Mouse (Mus musculus) ES-Bruce4 (cell line): ENCODE results near the gene Kansl1l. TPM values are rescaled to one million over a fixed set of nuclear protein-coding genes. Genes with fewer than 3 reads are reported as not detected.
A peak's percentile ranks its signal among the peaks of the same experiment; 100 is the strongest.

Experiments
- H3K27ac ChIP-seq: 2 replicates; pipeline ENCODE4 v1.5.1; 2012; ENCODE audit warnings: low read length, inconsistent platforms; ENCODE audit not compliant: insufficient read depth
- H3K27me3 ChIP-seq: 2 replicates; pipeline ENCODE4 v1.6.1; 2012; ENCODE audit warnings: mild to moderate bottlenecking, low read length, inconsistent platforms; ENCODE audit not compliant: control insufficient read depth, poor library complexity, insufficient read depth, severe bottlenecking
- H3K36me3 ChIP-seq: 2 replicates; pipeline ENCODE4 v1.6.1; 2012; ENCODE audit warnings: inconsistent platforms, mild to moderate bottlenecking, low read length, moderate library complexity; ENCODE audit not compliant: control insufficient read depth, poor library complexity, insufficient read depth, severe bottlenecking
- H3K4me1 ChIP-seq: one replicate; pipeline ENCODE4 v1.8.1; 2011; ENCODE audit warnings: low read length; ENCODE audit not compliant: control insufficient read depth, insufficient read depth
- H3K4me3 ChIP-seq: 2 replicates; pipeline ENCODE4 v1.5.1; 2011; ENCODE audit warnings: low read depth, mild to moderate bottlenecking, low read length
- H3K9ac ChIP-seq: 2 replicates; pipeline ENCODE4 v1.6.1; 2012; ENCODE audit warnings: low read depth, mild to moderate bottlenecking, inconsistent platforms; ENCODE audit not compliant: poor library complexity, severe bottlenecking
- H3K9me3 ChIP-seq: replicated peaks from 2 replicates; pipeline ENCODE4 v1.6.1; 2012; ENCODE audit warnings: mild to moderate bottlenecking, low read length, inconsistent platforms; ENCODE audit not compliant: control insufficient read depth, poor library complexity, insufficient read depth, severe bottlenecking
- CTCF ChIP-seq: IDR thresholded peaks from one replicate; pipeline ENCODE4 v1.8.1; 2011; ENCODE audit warnings: low read depth, low read length
- EP300 ChIP-seq: IDR thresholded peaks from 2 replicates; pipeline ENCODE4 v1.6.1; 2011; ENCODE audit warnings: low read depth, low read length; ENCODE audit not compliant: insufficient read depth
- POLR2A ChIP-seq: IDR thresholded peaks from one replicate; pipeline ENCODE4 v1.8.1; 2011; ENCODE audit warnings: low read length; ENCODE audit not compliant: insufficient read depth
- polyA plus RNA-seq: library from polyadenylated mRNA; stranded (reverse); fragments of >200 nt; gene quantifications from 2 replicates; pipeline ENCODE4 v1.2.4, GENCODE M21; 2011; ENCODE audit warnings: low read depth; ENCODE audit not compliant: missing spikeins, insufficient read depth, insufficient read length

Gene Kansl1l
- polyA plus RNA-seq, 1 experiment, result 6.4 TPM

- no peaks in the 10 kb centered on the region for H3K36me3 ChIP-seq
- H3K4me3 ChIP-seq, result no peak overlapping the region
- H3K27me3 ChIP-seq, result peaks cover 3% of the 10 kb centered on the region
- TF ChIP-seq EP300 (no peak), CTCF (no peak), POLR2A (no peak)
- no peak overlapping the region for H3K27ac ChIP-seq
- no peaks in the 10 kb centered on the region for H3K9me3 ChIP-seq
- no peaks in the 10 kb centered on the region for H3K4me1 ChIP-seq
- no peak overlapping the region for H3K9ac ChIP-seq
Measured at GRCm38 (mm10) chr1:66821966-66822365, 4.6 kb upstream of the Kansl1l start.

- H3K4me3 ChIP-seq, result no peak overlapping the region
- H3K36me3 ChIP-seq, result no peaks in the 10 kb centered on the region
- H3K27ac ChIP-seq, result no peak overlapping the region
- H3K4me1 ChIP-seq, result no peaks in the 10 kb centered on the region
- peaks cover 3% of the 10 kb centered on the region for H3K27me3 ChIP-seq
- no peak overlapping the region for H3K9ac ChIP-seq
- no peaks in the 10 kb centered on the region for H3K9me3 ChIP-seq
- no peak for TF ChIP-seq POLR2A
- no peak for TF ChIP-seq EP300
- no peak for TF ChIP-seq CTCF
Measured at GRCm38 (mm10) chr1:66820241-66820640, 2.9 kb upstream of the Kansl1l start.

- Histone ChIP-seq H3K27ac (no peak overlapping the region), H3K9ac (peak overlapping the region; percentile 99), H3K4me1 (no peaks in the 10 kb centered on the region), H3K27me3 (peaks cover 3% of the 10 kb centered on the region), H3K4me3 (peak overlapping the region; percentile 80), H3K36me3 (no peaks in the 10 kb centered on the region), H3K9me3 (no peaks in the 10 kb centered on the region)
- no peak for TF ChIP-seq EP300
- no peak for TF ChIP-seq POLR2A
- TF ChIP-seq CTCF, result no peak
Measured at GRCm38 (mm10) chr1:66817865-66818315, 528 bp upstream of the Kansl1l start.

- Histone ChIP-seq H3K4me3 (peak overlapping the region; percentile 93), H3K27ac (0 out of 2 replicates have a peak overlapping the region, but pooled peaks have one; percentile 49), H3K27me3 (peaks cover 3% of the 10 kb centered on the region), H3K9ac (peak overlapping the region; percentile 99), H3K4me1 (no peaks in the 10 kb centered on the region), H3K9me3 (no peaks in the 10 kb centered on the region), H3K36me3 (no peaks in the 10 kb centered on the region)
- no peak for TF ChIP-seq CTCF
- no peak for TF ChIP-seq EP300
- TF ChIP-seq POLR2A, result no peak
Measured at GRCm38 (mm10) chr1:66816837-66817452, 417 bp downstream of the Kansl1l start.

GRCm38 (mm10) chr1:66815941-66816777 is 1.2 kb downstream of the Kansl1l start:
- H3K4me1 ChIP-seq, result no peaks in the 10 kb centered on the region
- TF ChIP-seq CTCF, result no peak
- TF ChIP-seq EP300, result no peak
- no peak for TF ChIP-seq POLR2A
- peak overlapping the region; percentile 93 for H3K4me3 ChIP-seq
- H3K27ac ChIP-seq, result no peak overlapping the region
- no peaks in the 10 kb centered on the region for H3K9me3 ChIP-seq
- H3K27me3 ChIP-seq, result peaks cover 3% of the 10 kb centered on the region
- no peaks in the 10 kb centered on the region for H3K36me3 ChIP-seq
- H3K9ac ChIP-seq, result peak overlapping the region; percentile 99

GRCm38 (mm10) chr1:66814756-66815155 is 2.6 kb downstream of the Kansl1l start:
- no peak overlapping the region for H3K27ac ChIP-seq
- TF ChIP-seq CTCF, result no peak
- no peak for TF ChIP-seq EP300
- TF ChIP-seq POLR2A, result no peak
- H3K4me1 ChIP-seq, result no peaks in the 10 kb centered on the region
- peaks cover 3% of the 10 kb centered on the region for H3K27me3 ChIP-seq
- H3K9ac ChIP-seq, result no peak overlapping the region
- H3K9me3 ChIP-seq, result no peaks in the 10 kb centered on the region
- no peaks in the 10 kb centered on the region for H3K36me3 ChIP-seq
- H3K4me3 ChIP-seq, result no peak overlapping the region
